Mouse (Mus musculus) large intestine, adult 2 months (tissue): ENCODE data around the gene Siah1a. TPM values are rescaled to one million over a fixed set of nuclear protein-coding genes. Genes with fewer than 3 reads are reported as not detected.

Source experiments
- DNase-seq: peaks from one replicate; pipeline ENCODE4 v3.0.0-alpha.2; 2012; ENCODE audit warnings: low read depth, low spot score
- WGBS: fragments of 180-500 bp; shearing (Covaris S2); methylation state at CpG from one replicate; pipeline ENCODE4 v1.1.7; 2018; 5-methylcytosine and 5-hydroxymethylcytosine counted together
- polyA plus RNA-seq: library from polyadenylated mRNA; depleted of rRNA; stranded (reverse); fragments of >200 nt; gene quantifications from 2 replicates; pipeline ENCODE4 v1.2.3, GENCODE M21; 2012; rRNA removed

Siah1a gene
- polyA plus RNA-seq, 1 experiment = 14.5 TPM

DNA sequence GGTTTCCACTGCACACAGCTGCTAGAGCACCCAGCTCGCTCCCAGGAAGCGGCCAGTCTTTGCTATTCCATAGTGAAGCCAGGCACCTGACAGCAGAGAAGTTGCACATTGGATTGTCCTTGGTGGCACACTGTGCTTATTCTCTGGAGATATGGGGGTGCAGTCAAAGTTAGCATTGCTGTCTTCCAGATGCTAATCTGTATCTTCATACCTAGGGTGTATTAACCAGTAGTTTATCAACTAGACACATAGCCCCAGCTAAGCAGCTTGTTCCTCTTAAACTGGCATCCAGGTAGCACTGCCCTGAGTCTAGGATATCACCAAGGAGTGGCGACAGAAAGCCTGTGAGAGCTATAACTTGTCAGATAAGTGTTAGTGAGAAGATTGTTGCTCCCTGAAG lies 33.1 kb downstream of the Siah1a start:
- no peak for DNase-seq
- WGBS = 92% methylated on average over 3 of the region's 3 CpGs

DNA sequence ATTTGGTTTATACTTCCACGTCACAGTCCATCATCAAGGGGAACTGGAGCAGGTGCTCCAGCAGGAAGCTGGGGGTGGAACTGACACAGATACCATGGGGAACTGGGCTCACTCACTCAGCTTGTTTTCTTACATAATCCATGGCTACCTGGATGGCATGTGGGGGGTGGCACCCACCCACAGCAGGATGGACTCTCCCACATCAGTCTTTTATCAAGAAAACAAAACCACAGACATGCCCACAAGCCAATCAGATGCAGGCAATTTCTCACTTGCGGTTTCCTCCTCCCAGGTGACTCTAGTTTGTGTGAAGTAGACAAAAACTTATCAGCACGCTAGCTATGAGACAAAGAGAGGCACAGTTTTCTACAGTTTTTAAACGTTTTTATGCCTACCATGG lies 37.9 kb downstream of the Siah1a start:
- 66% methylated on average over 4 of the region's 4 CpGs for WGBS
- no peak for DNase-seq

DNA sequence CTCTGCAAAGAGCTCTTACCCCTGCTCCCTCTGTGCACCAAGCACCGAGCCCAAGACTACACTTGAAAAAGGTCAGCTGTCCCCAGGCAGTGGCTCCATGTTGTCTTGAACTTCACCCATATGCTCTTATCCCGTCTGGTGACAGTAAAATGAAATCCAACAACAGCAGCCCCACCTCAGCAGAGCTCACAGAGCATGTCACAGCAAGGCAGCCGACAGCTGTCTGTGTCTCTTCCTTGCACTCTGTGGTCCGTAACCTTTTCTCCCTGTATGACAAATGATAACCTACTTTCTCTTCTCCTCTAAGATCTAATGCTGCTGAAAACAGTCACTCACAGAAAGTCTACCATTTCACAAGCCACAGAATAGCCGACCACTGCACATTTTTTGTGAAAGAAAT lies 39.0 kb downstream of the Siah1a start:
- 84% methylated on average over 5 of the region's 5 CpGs for WGBS
- DNase-seq = no peak

DNA sequence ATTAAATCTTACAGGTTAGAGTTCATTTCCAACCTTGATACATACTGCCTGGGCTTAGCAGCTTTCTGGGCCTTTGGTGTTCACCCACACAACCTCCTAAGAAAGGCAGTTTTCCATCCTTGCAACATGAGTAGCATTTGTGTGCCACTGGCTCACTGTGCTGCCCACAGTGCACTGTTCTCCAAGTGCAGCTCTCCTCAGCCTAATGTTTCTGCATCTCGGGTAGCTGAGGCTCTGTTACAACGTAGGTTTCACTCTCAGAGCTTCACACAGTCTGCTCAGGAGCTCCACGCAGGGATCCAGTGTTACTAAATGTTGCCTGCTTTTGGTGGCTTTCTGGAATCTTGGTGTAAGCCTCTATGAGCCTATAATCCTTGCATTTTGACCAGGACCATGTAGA lies 40.4 kb downstream of the Siah1a start:
- 84% methylated on average over 3 of the region's 3 CpGs for WGBS
- DNase-seq = no peak

DNA sequence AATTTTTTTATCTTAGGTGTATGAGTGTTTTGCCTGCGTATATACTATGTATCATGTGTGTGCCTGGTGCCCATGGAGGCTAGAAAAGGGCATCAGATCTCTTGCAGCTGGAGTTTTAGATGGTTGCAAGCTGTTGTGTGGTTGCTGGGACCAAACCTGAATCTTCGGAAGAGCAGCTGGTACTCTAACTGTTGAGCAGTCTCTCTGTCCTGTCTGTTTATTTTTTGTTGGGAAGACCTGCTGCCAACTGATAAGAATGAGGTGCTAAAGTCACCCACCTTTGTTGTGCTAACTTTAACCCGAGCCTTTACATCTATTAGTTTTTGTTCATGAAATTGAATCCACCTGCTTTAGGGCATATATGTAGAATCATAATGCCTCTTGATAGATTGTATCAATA lies 43.3 kb downstream of the Siah1a start:
- no peak for DNase-seq
- 88% methylated on average over 3 of the region's 3 CpGs for WGBS

DNA sequence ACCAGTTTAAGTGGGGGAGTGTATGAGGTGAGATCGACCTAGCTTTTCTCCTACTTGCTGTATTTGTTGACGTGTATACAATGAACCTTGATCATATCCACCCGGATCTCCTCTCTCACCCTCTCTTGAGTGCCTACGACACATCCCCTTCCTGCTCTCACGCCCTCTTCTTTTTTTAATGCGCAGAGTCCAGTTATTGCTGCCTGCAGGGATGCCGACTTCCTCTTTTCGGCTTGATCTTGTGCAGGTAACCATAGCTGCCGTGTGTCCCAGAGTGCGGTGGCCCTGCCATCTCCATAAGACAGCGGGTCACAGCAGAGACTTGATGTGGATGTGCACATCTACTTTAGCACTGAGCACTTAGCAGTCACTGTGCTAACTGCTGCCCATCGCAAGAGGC lies 46.3 kb downstream of the Siah1a start:
- DNase-seq = peak; percentile 33
- WGBS = 40% methylated on average over 12 of the region's 12 CpGs

DNA sequence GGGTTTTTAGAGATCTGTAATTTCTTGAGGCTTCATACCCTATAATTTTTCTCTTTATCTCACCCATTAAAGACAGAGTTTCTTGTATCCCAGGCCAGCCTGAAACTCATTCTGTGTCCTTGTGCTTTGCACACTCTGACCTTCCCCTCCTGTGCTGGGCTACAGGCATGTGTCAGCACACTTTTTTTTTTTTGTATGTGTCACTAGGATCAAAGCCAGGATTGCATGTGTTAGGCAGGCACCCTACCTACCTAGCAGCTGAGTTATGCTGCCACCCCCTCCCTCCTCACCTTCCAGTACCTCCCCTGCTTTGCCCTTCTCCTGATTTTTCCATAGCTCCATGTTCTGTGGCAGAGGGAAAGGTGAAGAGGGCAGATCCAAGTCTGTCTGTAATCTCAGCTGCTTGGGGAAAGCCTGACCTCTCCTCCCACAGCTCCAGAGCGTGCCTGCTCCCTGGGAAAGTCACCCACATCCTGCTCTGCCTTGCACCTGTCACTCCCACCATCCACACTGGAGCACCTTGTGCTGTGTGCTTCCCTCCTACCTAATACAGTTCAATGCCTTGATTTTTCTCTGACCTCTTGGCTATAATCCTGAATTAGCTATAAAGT lies 46.8 kb downstream of the Siah1a start:
- DNase-seq = no peak
- 27% methylated on average over 1 of the region's 1 CpGs for WGBS

DNA sequence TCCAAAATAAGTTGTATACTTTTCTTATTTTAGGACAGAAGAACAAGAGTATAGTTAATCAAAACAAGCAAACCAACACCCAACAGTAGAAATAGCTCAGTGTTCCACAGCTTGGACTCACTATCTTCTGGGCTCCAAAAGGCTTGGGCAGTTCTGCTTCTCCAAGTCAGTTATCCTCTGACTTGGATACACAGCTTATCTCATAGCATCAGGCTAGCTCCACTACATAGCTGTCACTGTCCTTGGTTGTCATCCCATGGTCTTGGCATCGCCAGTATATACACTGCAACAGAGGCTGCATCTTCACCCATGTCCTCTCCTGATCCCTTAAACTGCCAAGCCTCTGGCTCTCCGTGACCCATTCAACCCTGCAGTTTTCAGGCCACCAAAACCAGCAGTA lies 50.0 kb downstream of the Siah1a start:
- DNase-seq = no peak
- WGBS = 95% methylated on average over 2 of the region's 2 CpGs

DNA sequence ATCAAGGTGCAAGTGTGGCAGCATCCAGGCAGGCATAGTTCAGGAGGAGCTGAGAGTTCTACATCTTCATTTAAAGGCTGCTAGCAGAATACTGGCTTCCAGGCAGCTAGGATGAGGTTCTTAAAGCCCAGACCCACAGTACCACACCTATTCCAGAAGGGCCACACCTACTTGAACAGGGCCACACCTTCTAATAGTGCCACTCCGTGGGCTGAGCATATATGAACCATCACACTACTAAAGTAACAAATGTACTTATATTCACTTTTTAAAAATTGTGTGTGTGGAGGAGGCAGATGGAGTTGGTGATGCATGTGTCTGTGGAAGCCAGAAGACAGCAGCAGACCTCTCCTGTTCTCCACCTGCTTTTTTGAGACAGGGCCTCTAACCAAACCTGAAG lies 51.7 kb downstream of the Siah1a start:
- no peak for DNase-seq
- 47% methylated on average over 1 of the region's 1 CpGs for WGBS

DNA sequence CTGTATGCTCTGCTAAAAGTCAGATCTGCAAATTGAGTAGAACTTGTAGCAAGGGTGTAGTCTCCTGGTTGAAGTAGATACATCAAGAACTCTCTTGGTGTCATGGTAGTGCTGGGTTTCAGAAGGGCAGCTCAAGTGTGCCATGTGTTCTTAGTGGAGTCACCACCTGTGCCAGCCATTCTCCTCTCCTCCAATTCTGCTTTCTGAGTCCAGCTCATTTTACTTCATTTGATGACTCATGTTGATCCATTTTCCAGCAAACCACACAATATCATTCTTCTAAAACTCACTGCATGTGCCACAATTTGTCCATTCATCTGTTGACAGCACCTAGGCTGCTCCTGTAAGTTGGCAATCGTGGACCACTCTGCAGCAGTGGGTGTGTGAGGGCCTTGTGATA lies 53.6 kb downstream of the Siah1a start:
- no peak for DNase-seq
- WGBS = 98% methylated on average over 1 of the region's 1 CpGs

DNA sequence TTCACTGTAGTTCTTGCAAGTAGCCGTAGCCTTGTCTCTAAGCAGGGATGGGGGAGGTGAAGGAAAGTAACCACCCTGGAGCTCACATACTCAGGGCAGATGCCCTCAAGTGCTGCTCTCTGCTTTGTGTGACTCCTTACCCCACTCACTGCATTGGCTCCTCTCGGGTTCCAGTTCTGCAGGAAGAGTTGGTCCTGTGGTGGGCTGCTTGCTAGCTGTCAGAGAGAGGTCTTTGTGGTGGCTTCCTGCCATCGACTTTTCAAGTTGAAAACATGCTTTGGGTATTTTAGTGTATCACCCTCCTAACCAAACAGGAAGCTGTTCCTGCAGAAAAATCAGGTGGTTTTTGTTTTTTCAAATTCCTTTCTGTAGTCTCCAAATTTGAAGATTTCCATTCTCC lies 59.1 kb downstream of the Siah1a start:
- WGBS = 85% methylated on average over 3 of the region's 3 CpGs
- no peak for DNase-seq

Other genes with a start within 250 kb of the Siah1a start
- 0.02 TPM in 1 of 2 replicates, not detected in the other for gene Abcc12, start 165.2 kb downstream of the Siah1a start, polyA plus RNA-seq
- gene Lonp2, start 121.9 kb downstream of the Siah1a start, polyA plus RNA-seq = 32.7 and 60.0 TPM in 2 replicates
- 1.1 and 1.8 TPM in 2 replicates for gene Gm10638, start 235 bp downstream of the Siah1a start, polyA plus RNA-seq
- gene N4bp1, start 139.3 kb upstream of the Siah1a start, polyA plus RNA-seq = 9.8 and 12.1 TPM in 2 replicates